Mouse (Mus musculus) cerebellum, postnatal 4 days (tissue): ENCODE data around the gene Lrrc55.

ENCODE experiments used
- DNase-seq, 2 experiments: peaks; one replicate each; pipeline ENCODE4 v3.0.0; 2022; ENCODE audit warnings: low spot score in 2 of 2, mixed read lengths in 1 of 2

The Lrrc55 gene

GRCm38 (mm10) chr2:85132204-85132603, 64.8 kb downstream of the Lrrc55 start:
- DNase-seq, result no peak

GRCm38 (mm10) chr2:85131724-85132123, 65.3 kb downstream of the Lrrc55 start:
- no peak for DNase-seq

- DNase-seq, result no peak
Measured at GRCm38 (mm10) chr2:85131226-85131625, 65.8 kb downstream of the Lrrc55 start.

GRCm38 (mm10) chr2:85129496-85129971, 67.5 kb downstream of the Lrrc55 start:
- no peak for DNase-seq

GRCm38 (mm10) chr2:85123869-85124535, 73.0 kb downstream of the Lrrc55 start:
- DNase-seq, result peak; percentile 62 to 82

GRCm38 (mm10) chr2:85123187-85123868, 73.7 kb downstream of the Lrrc55 start:
- peak in 1 of 2 experiments; percentile 38 for DNase-seq
